Mouse (Mus musculus): ENCODE data around the gene Rnh1. TPM values are rescaled to one million over a fixed set of nuclear protein-coding genes. Genes with fewer than 3 reads are reported as not detected.

Gene Rnh1
- polyA plus RNA-seq, 1 experiment from 2014 or later = 88.3 TPM

DNA sequence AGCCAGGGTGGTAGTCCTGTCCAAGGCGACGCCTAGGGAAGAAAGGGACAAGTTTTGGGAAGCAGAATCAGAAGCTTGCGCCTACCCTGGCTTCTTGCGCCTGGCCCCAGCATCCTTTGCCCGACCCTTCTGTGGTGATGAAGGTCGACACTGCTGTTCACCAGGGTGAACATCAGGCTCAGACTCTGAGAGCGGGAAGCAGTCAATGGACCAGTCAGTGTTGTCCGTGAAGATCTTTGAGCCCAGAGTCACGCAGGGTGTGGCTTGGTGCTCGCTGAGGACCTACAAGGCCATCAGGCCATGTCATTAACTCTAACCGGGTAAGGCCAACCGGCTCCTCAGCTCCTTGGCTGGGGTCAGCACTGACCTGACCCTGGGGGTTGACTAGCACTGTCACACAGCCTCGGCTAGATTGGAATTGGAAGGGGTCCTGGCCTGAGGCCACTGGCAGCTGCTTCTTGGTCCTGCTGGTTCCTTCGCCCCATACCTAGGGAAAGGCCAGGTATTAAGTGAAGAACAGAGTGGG lies 38.0 kb upstream of the Rnh1 start:
- no peaks in the 10 kb centered on the region for H3K36me3 ChIP-seq (ENCODE audit: control insufficient read depth, insufficient read depth, low read length)
- no peak overlapping the region for H3K4me2 ChIP-seq (ENCODE audit: low read depth, severe bottlenecking)
- H3K27me3 ChIP-seq (ENCODE audit: control insufficient read depth, insufficient read depth, low read length) = no peaks in the 10 kb centered on the region
- 89% methylated on average over 14 of the region's 14 CpGs for WGBS
- H3K4me3 ChIP-seq (ENCODE audit: low read depth, low read length) = no peak overlapping the region
- H3K9ac ChIP-seq (ENCODE audit: low read length) = no peak overlapping the region
- DNase-seq (ENCODE audit: low spot score) (no peak), ATAC-seq (ENCODE audit: insufficient number of reproducible peaks, low FRiP score, low TSS enrichment, low read depth) (no peak)
- H3K27ac ChIP-seq (replicated peaks; ENCODE audit: low read depth, low read length) = no peak overlapping the region
- 0 out of 2 replicates have a peak, but pooled peaks cover 4% of the 10 kb centered on the region for H3K4me1 ChIP-seq (ENCODE audit: control insufficient read depth, insufficient read depth, low read length)
- H3K9me3 ChIP-seq (ENCODE audit: control insufficient read depth, low read length) = no peaks in the 10 kb centered on the region

DNA sequence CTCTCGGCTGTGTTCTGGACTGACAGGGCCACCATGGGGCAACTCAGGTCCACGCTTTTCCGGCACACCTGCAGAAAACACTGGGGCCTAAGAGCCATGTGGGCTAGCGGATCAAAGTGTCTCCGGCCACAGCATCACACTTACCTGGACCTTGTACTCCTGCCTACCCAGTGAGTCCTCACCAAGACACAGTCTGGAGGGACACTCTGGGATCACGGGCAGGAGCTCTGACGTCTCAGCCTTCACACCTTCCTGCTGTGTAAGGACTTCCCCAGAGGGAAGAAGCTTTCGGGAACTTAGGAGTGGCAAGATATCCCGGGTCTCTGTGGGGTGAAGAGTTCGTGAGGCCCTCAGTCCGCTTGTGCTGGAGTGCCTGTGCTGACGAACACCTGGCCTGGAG lies 37.5 kb upstream of the Rnh1 start:
- Histone ChIP-seq H3K27me3 (ENCODE audit: control insufficient read depth, insufficient read depth, low read length) (no peaks in the 10 kb centered on the region), H3K27ac (replicated peaks; ENCODE audit: low read depth, low read length) (no peak overlapping the region)
- WGBS = 78% methylated on average over 12 of the region's 12 CpGs

DNA sequence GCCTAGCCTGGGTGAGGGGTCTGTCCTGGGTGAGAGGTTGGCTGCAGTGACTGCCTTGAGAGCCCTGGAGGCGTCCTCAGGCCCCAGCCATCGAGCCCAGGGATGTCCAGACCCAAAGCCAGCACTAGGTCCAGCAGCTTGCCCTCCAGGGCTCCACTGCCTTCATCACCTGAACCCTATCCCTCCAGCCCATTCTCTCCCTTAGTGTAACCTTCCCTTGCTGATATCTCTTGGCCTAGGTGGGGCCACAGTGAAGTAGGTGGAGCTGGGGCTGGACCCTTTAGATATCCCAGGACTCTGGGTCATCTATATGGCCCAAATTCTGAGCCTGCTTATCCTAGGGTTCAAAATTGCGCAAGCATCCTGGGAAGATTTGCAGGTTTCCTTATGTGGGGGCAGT lies 36.9 kb upstream of the Rnh1 start:
- no peaks in the 10 kb centered on the region for H3K4me1 ChIP-seq (ENCODE audit: control insufficient read depth, insufficient read depth, low read length)
- no peaks in the 10 kb centered on the region for H3K36me3 ChIP-seq (ENCODE audit: control insufficient read depth, insufficient read depth, low read length)
- no peaks in the 10 kb centered on the region for H3K27me3 ChIP-seq (ENCODE audit: control insufficient read depth, insufficient read depth, low read length)
- no peak for DNase-seq (ENCODE audit: low spot score)
- no peak overlapping the region for H3K4me2 ChIP-seq (ENCODE audit: low read depth, severe bottlenecking)
- H3K9me3 ChIP-seq (ENCODE audit: control insufficient read depth, low read length) = no peaks in the 10 kb centered on the region
- H3K27ac ChIP-seq (replicated peaks; ENCODE audit: low read depth, low read length) = no peak overlapping the region
- WGBS = 83% methylated on average over 3 of the region's 3 CpGs
- no peak for ATAC-seq (ENCODE audit: insufficient number of reproducible peaks, low FRiP score, low TSS enrichment, low read depth)
- no peak overlapping the region for H3K9ac ChIP-seq (ENCODE audit: low read length)
- no peak overlapping the region for H3K4me3 ChIP-seq (ENCODE audit: low read depth, low read length)

More for the DNA sequence above, 37.5 kb upstream of the Rnh1 start:
- H3K4me2 ChIP-seq (ENCODE audit: low read depth, severe bottlenecking) = no peak overlapping the region
- H3K36me3 ChIP-seq (ENCODE audit: control insufficient read depth, insufficient read depth, low read length) = no peaks in the 10 kb centered on the region
- DNase-seq (ENCODE audit: low spot score) (no peak), ATAC-seq (ENCODE audit: insufficient number of reproducible peaks, low FRiP score, low TSS enrichment, low read depth) (no peak)
- 0 out of 2 replicates have a peak, but pooled peaks cover 4% of the 10 kb centered on the region for H3K4me1 ChIP-seq (ENCODE audit: control insufficient read depth, insufficient read depth, low read length)
- no peak overlapping the region for H3K9ac ChIP-seq (ENCODE audit: low read length)
- no peak overlapping the region for H3K4me3 ChIP-seq (ENCODE audit: low read depth, low read length)
- H3K9me3 ChIP-seq (ENCODE audit: control insufficient read depth, low read length) = no peaks in the 10 kb centered on the region

DNA sequence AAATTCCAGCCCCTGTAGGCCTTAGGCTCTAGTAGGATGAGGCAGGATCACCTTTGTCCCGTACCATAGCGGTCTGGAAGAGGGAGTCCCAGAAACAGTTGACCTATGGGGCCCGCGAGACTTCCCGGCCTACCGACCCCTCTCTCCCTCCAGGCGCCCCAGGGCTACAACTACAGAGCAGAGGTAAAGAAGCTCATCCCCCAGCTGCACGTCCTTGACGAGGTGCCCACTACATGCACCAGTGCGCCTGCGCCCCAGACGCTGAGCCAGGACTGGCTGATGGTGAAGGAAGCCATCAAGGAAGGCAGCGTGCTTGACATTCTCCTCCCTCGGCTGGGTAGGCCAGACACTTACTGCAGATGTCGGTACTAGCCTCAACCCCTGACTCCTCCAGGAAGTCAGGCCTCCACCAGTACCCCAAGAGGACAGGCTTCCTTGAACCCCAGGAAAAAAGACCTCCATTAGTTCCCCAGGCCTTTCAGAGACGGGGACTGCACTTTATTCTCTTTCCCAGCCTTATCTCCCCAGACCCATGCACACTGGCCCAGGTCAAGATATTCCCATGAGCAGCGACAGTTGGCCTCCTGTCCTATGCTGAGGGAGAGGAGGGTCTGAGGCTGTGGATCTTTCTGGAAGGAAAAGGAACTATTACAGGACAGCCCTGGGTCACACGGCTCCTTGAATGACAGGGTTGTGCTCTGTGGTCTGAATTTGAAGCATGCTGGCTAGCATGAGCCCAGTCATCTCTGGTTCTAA lies 33.7 kb upstream of the Rnh1 start:
- WGBS = 92% methylated on average over 18 of the region's 18 CpGs
- H3K9ac ChIP-seq (ENCODE audit: low read length) = no peak overlapping the region
- DNase-seq (ENCODE audit: low spot score) (no peak), ATAC-seq (ENCODE audit: insufficient number of reproducible peaks, low FRiP score, low TSS enrichment, low read depth) (no peak)
- H3K4me1 ChIP-seq (ENCODE audit: control insufficient read depth, insufficient read depth, low read length) = no peaks in the 10 kb centered on the region
- H3K36me3 ChIP-seq (ENCODE audit: control insufficient read depth, insufficient read depth, low read length) = no peaks in the 10 kb centered on the region
- no peaks in the 10 kb centered on the region for H3K27me3 ChIP-seq (ENCODE audit: control insufficient read depth, insufficient read depth, low read length)
- H3K4me3 ChIP-seq (ENCODE audit: low read depth, low read length) = no peak overlapping the region
- H3K9me3 ChIP-seq (ENCODE audit: control insufficient read depth, low read length) = no peaks in the 10 kb centered on the region
- no peak overlapping the region for H3K4me2 ChIP-seq (ENCODE audit: low read depth, severe bottlenecking)
- no peak overlapping the region for H3K27ac ChIP-seq (replicated peaks; ENCODE audit: low read depth, low read length)

DNA sequence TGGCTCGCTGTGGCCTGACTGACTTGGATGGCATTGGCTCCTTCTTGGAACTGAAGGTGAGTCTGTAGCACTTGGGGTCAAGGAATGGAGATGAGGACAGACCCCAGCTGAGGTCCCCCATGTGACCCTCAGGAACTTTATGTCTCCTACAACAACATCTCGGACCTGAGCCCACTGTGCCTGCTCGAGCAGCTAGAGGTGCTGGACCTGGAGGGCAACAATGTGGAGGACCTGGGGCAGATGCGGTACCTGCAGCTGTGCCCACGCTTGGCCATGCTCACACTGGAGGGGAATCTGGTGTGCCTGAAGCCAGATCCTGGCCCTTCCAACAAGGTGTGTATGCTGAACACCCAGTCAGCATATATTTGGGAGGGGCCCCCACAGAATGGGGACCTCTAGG lies 32.8 kb upstream of the Rnh1 start:
- Histone ChIP-seq H3K4me2 (ENCODE audit: low read depth, severe bottlenecking) (no peak overlapping the region), H3K9ac (ENCODE audit: low read length) (no peak overlapping the region), H3K4me3 (ENCODE audit: low read depth, low read length) (no peak overlapping the region), H3K36me3 (ENCODE audit: control insufficient read depth, insufficient read depth, low read length) (no peaks in the 10 kb centered on the region), H3K9me3 (ENCODE audit: control insufficient read depth, low read length) (no peaks in the 10 kb centered on the region), H3K27me3 (ENCODE audit: control insufficient read depth, insufficient read depth, low read length) (no peaks in the 10 kb centered on the region), H3K4me1 (ENCODE audit: control insufficient read depth, insufficient read depth, low read length) (no peaks in the 10 kb centered on the region), H3K27ac (replicated peaks; ENCODE audit: low read depth, low read length) (no peak overlapping the region)
- ATAC-seq (ENCODE audit: insufficient number of reproducible peaks, low FRiP score, low TSS enrichment, low read depth) (no peak), DNase-seq (ENCODE audit: low spot score) (no peak)
- 90% methylated on average over 5 of the region's 5 CpGs for WGBS

DNA sequence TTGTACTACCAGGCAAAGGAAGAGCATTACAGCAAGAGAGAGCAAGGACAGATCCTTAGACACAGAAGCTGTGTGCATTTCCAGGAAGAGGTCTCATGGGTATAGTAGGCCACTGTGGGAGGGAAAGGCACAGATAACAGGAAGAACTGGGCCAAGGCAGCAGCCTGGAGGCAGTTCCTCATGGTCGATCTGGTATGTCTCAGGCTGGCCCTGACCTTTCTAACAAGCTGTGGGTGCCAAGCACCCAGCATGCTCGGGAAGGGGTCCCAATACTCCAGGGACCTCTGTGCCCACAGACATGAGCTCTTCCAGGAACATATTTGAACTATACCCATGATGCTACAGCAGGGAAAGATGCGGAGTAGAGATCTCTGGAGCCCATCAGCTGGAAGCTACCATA lies 31.9 kb upstream of the Rnh1 start:
- Histone ChIP-seq H3K4me2 (ENCODE audit: low read depth, severe bottlenecking) (no peak overlapping the region), H3K9me3 (ENCODE audit: control insufficient read depth, low read length) (no peaks in the 10 kb centered on the region), H3K4me3 (ENCODE audit: low read depth, low read length) (no peak overlapping the region), H3K36me3 (ENCODE audit: control insufficient read depth, insufficient read depth, low read length) (no peaks in the 10 kb centered on the region), H3K27ac (replicated peaks; ENCODE audit: low read depth, low read length) (no peak overlapping the region), H3K4me1 (ENCODE audit: control insufficient read depth, insufficient read depth, low read length) (no peaks in the 10 kb centered on the region), H3K9ac (ENCODE audit: low read length) (no peak overlapping the region), H3K27me3 (ENCODE audit: control insufficient read depth, insufficient read depth, low read length) (no peaks in the 10 kb centered on the region)
- WGBS = 87% methylated on average over 3 of the region's 3 CpGs
- ATAC-seq (ENCODE audit: insufficient number of reproducible peaks, low FRiP score, low TSS enrichment, low read depth) (no peak), DNase-seq (ENCODE audit: low spot score) (no peak)

DNA sequence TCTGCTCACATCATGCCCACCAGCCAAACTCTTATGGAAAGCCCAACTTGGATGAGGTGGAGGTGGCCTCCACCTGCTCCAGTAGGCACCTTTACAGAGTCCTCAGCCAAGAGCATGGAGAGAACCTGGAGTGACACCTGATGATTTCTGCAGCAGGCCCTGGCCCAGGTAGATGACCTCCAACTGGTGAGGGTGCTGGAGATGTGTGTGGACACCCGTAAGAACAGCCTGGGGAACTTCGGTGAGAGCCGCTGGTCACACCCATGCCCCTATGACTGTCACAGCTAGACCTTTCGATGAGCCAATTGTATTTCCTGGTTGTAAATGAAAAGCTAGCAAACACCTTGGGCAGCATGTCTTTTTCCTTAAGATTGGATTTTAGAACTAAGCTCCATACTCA lies 25.5 kb upstream of the Rnh1 start:
- Histone ChIP-seq H3K36me3 (ENCODE audit: control insufficient read depth, insufficient read depth, low read length) (no peaks in the 10 kb centered on the region), H3K4me3 (ENCODE audit: low read depth, low read length) (no peak overlapping the region), H3K27ac (replicated peaks; ENCODE audit: low read depth, low read length) (no peak overlapping the region), H3K4me1 (ENCODE audit: control insufficient read depth, insufficient read depth, low read length) (peaks cover 2% of the 10 kb centered on the region; the same call in 1 of the 2 replicates), H3K4me2 (ENCODE audit: low read depth, severe bottlenecking) (no peak overlapping the region), H3K9me3 (ENCODE audit: control insufficient read depth, low read length) (no peaks in the 10 kb centered on the region), H3K9ac (ENCODE audit: low read length) (no peak overlapping the region), H3K27me3 (ENCODE audit: control insufficient read depth, insufficient read depth, low read length) (no peaks in the 10 kb centered on the region)
- no peak for ATAC-seq (ENCODE audit: insufficient number of reproducible peaks, low FRiP score, low TSS enrichment, low read depth)
- no peak for DNase-seq (ENCODE audit: low spot score)
- 95% methylated on average over 4 of the region's 4 CpGs for WGBS

DNA sequence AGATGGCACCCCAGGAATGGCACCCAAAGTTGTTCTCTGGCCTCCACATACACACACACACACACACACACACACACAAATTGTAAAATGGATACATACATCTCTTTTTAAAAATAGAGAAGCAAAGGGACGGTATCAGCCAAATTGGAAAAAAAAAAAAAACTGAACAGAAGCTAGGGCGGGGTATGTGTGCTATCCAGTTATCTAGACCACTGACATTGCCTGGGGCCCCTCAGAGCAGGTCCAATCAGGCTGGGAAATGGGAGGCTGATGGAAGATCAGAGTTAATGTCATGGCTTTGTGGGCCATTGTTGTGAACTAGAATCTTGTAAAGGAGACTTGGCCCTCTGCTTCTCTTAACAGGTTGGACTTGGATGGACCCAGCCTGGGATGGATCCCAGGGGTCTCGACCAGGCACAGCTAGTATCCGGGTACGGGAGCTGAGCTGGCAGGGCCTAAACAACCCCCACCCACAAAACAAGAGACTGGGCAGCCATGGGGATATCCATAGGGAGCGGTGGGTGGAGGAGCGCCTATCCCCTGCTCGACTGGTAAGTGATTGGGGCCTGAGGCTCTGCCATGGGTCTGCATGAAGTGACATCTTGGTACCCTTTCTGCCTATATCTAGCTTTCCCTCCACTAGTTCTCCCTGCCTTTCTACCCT lies 24.1 kb upstream of the Rnh1 start:
- Histone ChIP-seq H3K4me1 (ENCODE audit: control insufficient read depth, insufficient read depth, low read length) (peaks cover 8% of the 10 kb centered on the region), H3K9me3 (ENCODE audit: control insufficient read depth, low read length) (no peaks in the 10 kb centered on the region), H3K4me3 (ENCODE audit: low read depth, low read length) (no peak overlapping the region), H3K27ac (replicated peaks; ENCODE audit: low read depth, low read length) (no peak overlapping the region), H3K4me2 (ENCODE audit: low read depth, severe bottlenecking) (no peak overlapping the region), H3K27me3 (ENCODE audit: control insufficient read depth, insufficient read depth, low read length) (no peaks in the 10 kb centered on the region), H3K36me3 (ENCODE audit: control insufficient read depth, insufficient read depth, low read length) (peaks cover 3% of the 10 kb centered on the region; the same call in 1 of the 2 replicates), H3K9ac (ENCODE audit: low read length) (no peak overlapping the region)
- no peak for DNase-seq (ENCODE audit: low spot score)
- no peak for ATAC-seq (ENCODE audit: insufficient number of reproducible peaks, low FRiP score, low TSS enrichment, low read depth)
- WGBS = 86% methylated on average over 8 of the region's 8 CpGs

Data from limb, embryonic 11.5 days (tissue).